Mouse (Mus musculus): ENCODE measurements at regions not wholly inside any gene's neighbourhood (a gene's known extent, or its start where the extent isn't known, plus 50 kb on each side); places are given as distances from the start of the nearest gene placed in this dataset.

GRCm38 (mm10) chr13:38733246-38733645 lies 74.4 kb upstream of the Eef1e1 start:
- H3K27ac ChIP-seq (ENCODE audit: low read length): no peak overlapping the region
- 52% methylated on average over 4 of the region's 4 CpGs for whole genome bisulfite sequencing (ENCODE audit: insufficient replicate concordance)
- no peaks in the 10 kb centered on the region for H3K36me3 ChIP-seq (ENCODE audit: control insufficient read depth, insufficient read depth)
- H3K4me3 ChIP-seq (ENCODE audit: low read depth, low read length): no peak overlapping the region
- no peak overlapping the region for H3K4me2 ChIP-seq (ENCODE audit: low read depth, low read length)
- H3K4me1 ChIP-seq (ENCODE audit: control insufficient read depth, low read depth, low read length): no peaks in the 10 kb centered on the region
- H3K9me3 ChIP-seq (replicated peaks; ENCODE audit: control insufficient read depth, low read length): no peaks in the 10 kb centered on the region
- no peaks in the 10 kb centered on the region for H3K27me3 ChIP-seq (ENCODE audit: control insufficient read depth, insufficient read depth, low read depth, low read length)
- no peak overlapping the region for H3K9ac ChIP-seq (ENCODE audit: low read depth, low read length)
- no peak for ATAC-seq (ENCODE audit: low read depth)

DNA sequence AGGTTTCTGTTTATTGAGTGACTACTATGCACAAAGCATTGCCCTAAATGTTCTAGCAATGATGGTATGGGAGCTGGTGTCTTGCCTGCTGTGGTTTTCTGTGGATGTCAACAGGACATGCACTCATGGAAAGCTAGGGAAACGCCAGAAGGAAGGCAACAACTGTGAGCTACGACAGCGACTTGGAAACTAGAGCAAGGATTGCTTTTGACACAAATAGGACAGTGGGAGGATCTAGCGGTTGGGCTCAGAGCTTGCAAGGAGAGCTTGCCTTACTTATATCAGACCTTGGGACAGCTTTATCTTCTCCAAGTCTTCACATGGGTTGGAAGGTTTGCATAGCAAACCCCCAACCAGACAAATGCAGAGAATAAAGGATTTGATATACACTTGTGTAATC lies 66.6 kb upstream of the Eef1e1 start:
- Histone ChIP-seq H3K27ac (ENCODE audit: low read length) (no peak overlapping the region), H3K27me3 (ENCODE audit: control insufficient read depth, insufficient read depth, low read depth, low read length) (no peaks in the 10 kb centered on the region), H3K9ac (ENCODE audit: low read depth, low read length) (no peak overlapping the region), H3K4me2 (ENCODE audit: low read depth, low read length) (no peak overlapping the region), H3K36me3 (ENCODE audit: control insufficient read depth, insufficient read depth) (no peaks in the 10 kb centered on the region), H3K4me1 (ENCODE audit: control insufficient read depth, low read depth, low read length) (no peaks in the 10 kb centered on the region), H3K9me3 (replicated peaks; ENCODE audit: control insufficient read depth, low read length) (no peaks in the 10 kb centered on the region), H3K4me3 (ENCODE audit: low read depth, low read length) (no peak overlapping the region)
- ATAC-seq (ENCODE audit: low read depth): no peak
- 62% methylated on average over 4 of the region's 4 CpGs for WGBS (ENCODE audit: insufficient replicate concordance)

DNA sequence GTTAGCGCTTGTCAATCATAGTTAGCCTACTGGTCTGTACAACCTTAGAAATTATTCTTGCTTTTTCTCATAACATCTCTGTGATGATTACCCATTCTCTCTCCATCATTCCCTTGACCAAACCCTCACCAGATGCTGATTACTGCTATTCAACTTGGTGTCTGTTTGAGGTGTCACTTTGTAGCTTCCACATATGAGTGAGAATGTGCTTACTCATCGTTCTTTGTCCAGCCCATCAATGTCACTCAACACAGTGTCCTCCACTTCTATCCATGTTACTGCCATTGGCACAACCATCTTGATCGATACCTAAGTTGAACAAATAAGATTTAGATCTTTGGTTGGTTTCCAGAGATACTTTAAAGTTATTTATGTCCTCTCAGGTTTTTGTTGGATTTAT lies 62.3 kb upstream of the Eef1e1 start:
- Histone ChIP-seq H3K4me1 (ENCODE audit: control insufficient read depth, low read depth, low read length) (no peaks in the 10 kb centered on the region), H3K9ac (ENCODE audit: low read depth, low read length) (no peak overlapping the region), H3K27me3 (ENCODE audit: control insufficient read depth, insufficient read depth, low read depth, low read length) (no peaks in the 10 kb centered on the region), H3K9me3 (replicated peaks; ENCODE audit: control insufficient read depth, low read length) (no peaks in the 10 kb centered on the region), H3K4me3 (ENCODE audit: low read depth, low read length) (no peak overlapping the region), H3K36me3 (ENCODE audit: control insufficient read depth, insufficient read depth) (no peaks in the 10 kb centered on the region), H3K4me2 (ENCODE audit: low read depth, low read length) (no peak overlapping the region), H3K27ac (ENCODE audit: low read length) (no peak overlapping the region)
- no peak for ATAC-seq (ENCODE audit: low read depth)
- WGBS (ENCODE audit: insufficient replicate concordance): 72% methylated on average over 3 of the region's 3 CpGs

GRCm38 (mm10) chr13:38714838-38715237 lies 56.0 kb upstream of the Eef1e1 start:
- Histone ChIP-seq H3K4me2 (ENCODE audit: low read depth, low read length) (no peak overlapping the region), H3K4me3 (ENCODE audit: low read depth, low read length) (no peak overlapping the region), H3K9me3 (replicated peaks; ENCODE audit: control insufficient read depth, low read length) (no peaks in the 10 kb centered on the region), H3K27ac (ENCODE audit: low read length) (no peak overlapping the region), H3K9ac (ENCODE audit: low read depth, low read length) (no peak overlapping the region), H3K36me3 (ENCODE audit: control insufficient read depth, insufficient read depth) (no peaks in the 10 kb centered on the region), H3K4me1 (ENCODE audit: control insufficient read depth, low read depth, low read length) (no peaks in the 10 kb centered on the region), H3K27me3 (ENCODE audit: control insufficient read depth, insufficient read depth, low read depth, low read length) (no peaks in the 10 kb centered on the region)
- 66% methylated on average over 5 of the region's 5 CpGs for WGBS (ENCODE audit: insufficient replicate concordance)
- ATAC-seq (ENCODE audit: low read depth): no peak
